18 mouse cellular contexts compared by ENCODE assay signal in genomic region chr12:25144591-25145343, GRCm38 (mm10). TPM values are rescaled to one million over a fixed set of nuclear protein-coding genes. Genes with fewer than 3 reads are reported as not detected.
DNase-seq lines count a peak whose midpoint lies in the region; ATAC-seq and TF ChIP-seq lines count a peak whose summit lies in the region.
"Had no signal": no experiment of that assay in that cellular context is flagged by ENCODE, and none has a peak within 500 bp of the region (broad histone marks: within the 10 kb centered on the region; RNA-seq: fewer than 3 reads in every experiment).

No protein-coding gene starts in this region.

- peaks cover 24% of the 10 kb centered on the region for H3K4me1 ChIP-seq in kidney, embryonic 15.5 days
- peaks cover 7% of the 10 kb centered on the region for H3K4me1 ChIP-seq in ES-Bruce4 (ENCODE audit: control insufficient read depth, insufficient read depth, low read length)
- H3K4me1 ChIP-seq in intestine, postnatal 0 days (replicated peaks; ENCODE audit: control insufficient read depth, insufficient read depth, low read length) = no peaks in the 10 kb centered on the region; the same call in 1 of the 2 replicates
- H3K4me1 ChIP-seq: embryonic facial prominence, embryonic 12.5 days; forebrain, embryonic 15.5 days had no signal

- no peak overlapping the region for H3K4me3 ChIP-seq in kidney, embryonic 15.5 days (replicated peaks)
- no peak overlapping the region for H3K4me3 ChIP-seq in ES-Bruce4 (ENCODE audit: low read depth, low read length)
- H3K4me3 ChIP-seq in intestine, postnatal 0 days (ENCODE audit: low read depth, low read length) = no peak overlapping the region
- H3K4me3 ChIP-seq: embryonic facial prominence, embryonic 12.5 days; forebrain, embryonic 15.5 days; heart, embryonic 10.5 days had no signal

- H3K27me3 ChIP-seq in kidney, embryonic 15.5 days = no peaks in the 10 kb centered on the region
- no peaks in the 10 kb centered on the region for H3K27me3 ChIP-seq in ES-Bruce4 (ENCODE audit: control insufficient read depth, insufficient read depth, low read length, poor library complexity, severe bottlenecking)
- H3K27me3 ChIP-seq in intestine, postnatal 0 days (replicated peaks; ENCODE audit: control insufficient read depth, insufficient read depth, low read length) = no peaks in the 10 kb centered on the region
- H3K27me3 ChIP-seq: embryonic facial prominence, embryonic 12.5 days; forebrain, embryonic 15.5 days had no signal

- intact Hi-C loops in gastrocnemius, postnatal 36 days (cut with DNase I) = no loop called here

- DNase-seq in kidney, adult 11 months = no peak
- peak; percentile 71 for DNase-seq in ZHBTc4 (ENCODE audit: low read depth, low spot score)
- no peak for DNase-seq in adrenal gland, postnatal 36 days
- DNase-seq in gastrocnemius, postnatal 36 days = no peak
- DNase-seq in adrenal gland, postnatal 25 days = no peak
- DNase-seq: cerebellum, adult 11 months; cerebellum, adult 8-10 months; cerebellum, postnatal 25 days; heart, adult 18-20 months; heart, postnatal 10 days; heart, postnatal 4 days had no signal

- TF ChIP-seq CTCF in ES-Bruce4 (IDR thresholded peaks at IDR 0.05; ENCODE audit: low read depth, low read length) = no peak
- no peak for TF ChIP-seq CTCF in intestine, postnatal 0 days (IDR thresholded peaks at IDR 0.05; ENCODE audit: low read depth)

- ATAC-seq in kidney, embryonic 15.5 days (replicated peaks; ENCODE audit: low FRiP score) = peak; percentile 57
- ATAC-seq in intestine, postnatal 0 days = peak; percentile 81
- ATAC-seq: forebrain, embryonic 15.5 days had no signal

- TF ChIP-seq POLR2A in ES-Bruce4 (IDR thresholded peaks at IDR 0.05; ENCODE audit: insufficient read depth, low read length) = no peak

- peak; percentile 88 for TF ChIP-seq EP300 in ES-Bruce4 (IDR thresholded peaks at IDR 0.05; ENCODE audit: insufficient read depth, low read depth, low read length)

- H3K4me2 ChIP-seq in kidney, embryonic 15.5 days = no peak overlapping the region
- no peak overlapping the region for H3K4me2 ChIP-seq in intestine, postnatal 0 days (replicated peaks; ENCODE audit: low read depth)
- H3K4me2 ChIP-seq: embryonic facial prominence, embryonic 12.5 days; forebrain, embryonic 15.5 days; hindbrain, embryonic 14.5 days had no signal

- no peaks in the 10 kb centered on the region for H3K9me3 ChIP-seq in kidney, embryonic 15.5 days (replicated peaks)
- H3K9me3 ChIP-seq in ES-Bruce4 (replicated peaks; ENCODE audit: control insufficient read depth, insufficient read depth, low read length, poor library complexity, severe bottlenecking) = no peaks in the 10 kb centered on the region
- H3K9me3 ChIP-seq in intestine, postnatal 0 days (ENCODE audit: control insufficient read depth) = no peaks in the 10 kb centered on the region
- H3K9me3 ChIP-seq: embryonic facial prominence, embryonic 12.5 days; forebrain, embryonic 15.5 days; heart, embryonic 10.5 days had no signal

- H3K36me3 ChIP-seq in kidney, embryonic 15.5 days = no peaks in the 10 kb centered on the region
- H3K36me3 ChIP-seq in ES-Bruce4 (ENCODE audit: control insufficient read depth, insufficient read depth, low read length, poor library complexity, severe bottlenecking) = no peaks in the 10 kb centered on the region
- H3K36me3 ChIP-seq in intestine, postnatal 0 days (ENCODE audit: control insufficient read depth, insufficient read depth) = no peaks in the 10 kb centered on the region
- H3K36me3 ChIP-seq: embryonic facial prominence, embryonic 12.5 days; forebrain, embryonic 15.5 days; heart, embryonic 10.5 days had no signal

- WGBS in kidney, embryonic 15.5 days = 40% methylated on average over 5 of the region's 5 CpGs
- WGBS in intestine, postnatal 0 days = 37% methylated on average over 5 of the region's 5 CpGs

- no peak overlapping the region for H3K9ac ChIP-seq in kidney, embryonic 15.5 days
- no peak overlapping the region for H3K9ac ChIP-seq in ES-Bruce4 (ENCODE audit: low read depth, poor library complexity, severe bottlenecking)
- H3K9ac ChIP-seq in intestine, postnatal 0 days (ENCODE audit: low read depth, low read length) = no peak overlapping the region
- H3K9ac ChIP-seq: embryonic facial prominence, embryonic 12.5 days; forebrain, embryonic 15.5 days; hindbrain, embryonic 14.5 days had no signal

- H3K27ac ChIP-seq in kidney, embryonic 15.5 days = peak overlapping the region; percentile 58; the same call in 1 of the 2 replicates
- H3K27ac ChIP-seq in ES-Bruce4 (ENCODE audit: insufficient read depth, low read length) = no peak overlapping the region; the same call in 1 of the 2 replicates
- peak overlapping the region; percentile 30 for H3K27ac ChIP-seq in intestine, postnatal 0 days (ENCODE audit: low read depth, low read length)
- H3K27ac ChIP-seq: embryonic facial prominence, embryonic 12.5 days; forebrain, embryonic 15.5 days; heart, embryonic 10.5 days; hindbrain, embryonic 14.5 days had no signal

RNA-seq across cellular contexts. Expression of gene Id2, which starts 47.8 kb away (rescaled TPM):
- 518 and 543 TPM in 2 replicates for polyA plus RNA-seq in kidney, embryonic 15.5 days (2015; fragmentation: Nextera tagmentation; extraction: Ambion mirVana)
- 66.7 and 67.0 TPM in 2 replicates for polyA plus RNA-seq in ES-Bruce4 (2011; ENCODE audit: insufficient read depth, insufficient read length, low read depth, missing spikeins)
- polyA plus RNA-seq in intestine, postnatal 0 days (2015; fragmentation: Nextera tagmentation; extraction: Ambion mirVana) = 313 and 344 TPM in 2 replicates
- 100 to 1,000 TPM; 247 to 491 TPM for total RNA-seq in adrenal gland, postnatal 36 days (2021)
- total RNA-seq in gastrocnemius, postnatal 36 days (2021) = 1 to 10 TPM; 2.6 to 2.9 TPM
- total RNA-seq in adrenal gland, postnatal 25 days (2021) = 520 and 569 TPM in 2 replicates

Comparison
In these comparisons a context has a peak if more than half of its experiments do, and no peak if none do; other contexts are left out.
1. RNA of gene Id2, which starts 47.8 kb away (total RNA-seq): 520 to 569 TPM in adrenal gland, postnatal 25 days and 247 to 491 TPM in adrenal gland, postnatal 36 days; 2.6 to 2.9 TPM in gastrocnemius, postnatal 36 days; every median in the first group is over 10 times any median in the second.